Mouse (Mus musculus): Measurements from ENCODE around the gene Pnn. TPM values are rescaled to one million over a fixed set of nuclear protein-coding genes. Genes with fewer than 3 reads are reported as not detected.

The Pnn gene
- total RNA-seq, 2 experiments from 2014 or later = 14.9 to 18.2 TPM

DNA sequence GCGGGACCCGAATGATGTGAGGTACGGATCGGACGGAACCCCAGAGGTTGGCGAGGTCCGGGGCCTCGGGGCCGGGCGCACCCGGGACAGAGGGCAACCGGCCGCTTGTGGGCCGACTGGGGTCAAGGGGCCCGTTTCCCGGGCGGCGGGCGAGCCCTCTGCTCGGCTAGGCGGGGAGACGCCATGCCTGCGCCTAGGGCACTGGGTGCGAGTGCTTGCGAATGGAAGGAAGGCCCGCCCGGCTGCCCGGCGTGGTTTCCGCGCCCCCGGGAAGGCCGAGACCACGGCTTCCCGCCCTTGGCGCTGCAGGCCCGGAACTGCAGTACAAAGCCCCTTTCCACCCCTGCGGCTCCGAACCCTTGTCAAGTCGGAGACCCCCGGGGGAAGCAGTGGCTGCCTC is 411 bp downstream of the Pnn start:
- no peak for DNase-seq
- intact Hi-C loops (cut with DNase I; ENCODE audit: low total_unique reads) = loop anchor here (10.0 kb wide), 1 partner anchor 68 kb away; no protein-coding TSS in a partner anchor

DNA sequence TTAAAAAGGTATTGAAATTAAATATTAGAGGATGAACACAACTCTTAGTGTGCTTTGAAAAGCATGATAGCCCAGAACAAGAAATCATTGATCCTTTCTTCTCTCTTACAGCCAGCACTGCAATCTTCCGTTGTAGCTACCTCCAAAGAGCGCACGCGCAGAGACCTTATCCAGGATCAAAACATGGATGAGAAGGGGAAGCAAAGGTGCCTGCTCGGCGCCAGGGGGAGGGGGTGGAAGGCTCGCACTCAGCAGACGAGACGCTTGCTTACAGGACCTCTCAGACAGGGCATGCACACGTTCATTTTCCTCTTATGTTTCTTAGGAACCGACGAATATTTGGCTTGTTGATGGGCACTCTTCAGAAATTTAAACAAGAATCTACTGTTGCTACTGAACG is 2.1 kb downstream of the Pnn start:
- intact Hi-C loops (cut with DNase I; ENCODE audit: low total_unique reads) = loop anchor here (10.0 kb wide), 1 partner anchor 66 kb away; no protein-coding TSS in a partner anchor
- DNase-seq = no peak

DNA sequence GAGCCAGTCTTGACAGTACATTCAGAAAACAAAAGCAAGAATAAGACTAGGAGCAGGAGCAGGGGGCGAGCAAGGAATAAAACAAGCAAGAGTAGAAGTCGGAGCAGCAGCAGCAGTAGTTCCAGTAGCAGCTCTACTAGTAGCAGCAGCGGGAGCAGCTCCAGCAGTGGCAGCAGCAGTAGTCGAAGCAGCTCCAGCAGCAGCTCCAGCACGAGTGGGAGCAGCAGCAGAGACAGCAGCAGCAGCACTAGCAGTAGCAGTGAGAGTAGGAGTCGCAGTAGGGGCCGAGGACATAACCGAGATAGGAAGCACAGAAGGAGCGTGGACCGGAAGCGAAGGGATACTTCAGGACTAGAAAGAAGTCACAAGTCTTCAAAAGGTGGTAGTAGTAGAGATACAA is 5.6 kb downstream of the Pnn start:
- intact Hi-C loops (cut with DNase I; ENCODE audit: low total_unique reads) = no loop called here
- no peak for DNase-seq

DNA sequence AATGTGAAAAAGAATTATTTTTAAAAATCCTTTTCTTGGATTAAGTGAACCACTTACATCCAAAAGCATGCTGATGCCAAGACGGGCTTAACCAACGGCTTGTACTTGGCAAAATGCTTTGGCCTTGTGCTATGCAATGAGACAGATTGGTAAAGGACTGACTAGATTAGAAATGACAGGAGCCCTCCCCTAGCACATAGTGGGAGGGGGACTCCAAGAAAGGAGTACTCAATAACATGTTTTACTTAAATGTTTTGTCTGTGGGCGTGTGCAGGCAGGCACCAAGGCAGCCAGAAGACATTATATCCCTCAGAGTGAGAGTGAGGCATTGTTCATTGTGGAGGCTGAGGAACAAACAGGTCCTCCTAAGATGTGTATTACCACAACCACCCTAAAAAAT is 7.4 kb downstream of the Pnn start:
- intact Hi-C loops (cut with DNase I; ENCODE audit: low total_unique reads) = no loop called here
- DNase-seq = no peak

- intact Hi-C loops (cut with DNase I; ENCODE audit: low total_unique reads) = no loop called here
- no peak for DNase-seq
These were observed 10.3 kb downstream of the Pnn start for GRCm38 (mm10) chr12:59076996-59077395.

GRCm38 (mm10) chr12:59077883-59078282 is 11.2 kb downstream of the Pnn start:
- DNase-seq = no peak
- intact Hi-C loops (cut with DNase I; ENCODE audit: low total_unique reads) = no loop called here

DNA sequence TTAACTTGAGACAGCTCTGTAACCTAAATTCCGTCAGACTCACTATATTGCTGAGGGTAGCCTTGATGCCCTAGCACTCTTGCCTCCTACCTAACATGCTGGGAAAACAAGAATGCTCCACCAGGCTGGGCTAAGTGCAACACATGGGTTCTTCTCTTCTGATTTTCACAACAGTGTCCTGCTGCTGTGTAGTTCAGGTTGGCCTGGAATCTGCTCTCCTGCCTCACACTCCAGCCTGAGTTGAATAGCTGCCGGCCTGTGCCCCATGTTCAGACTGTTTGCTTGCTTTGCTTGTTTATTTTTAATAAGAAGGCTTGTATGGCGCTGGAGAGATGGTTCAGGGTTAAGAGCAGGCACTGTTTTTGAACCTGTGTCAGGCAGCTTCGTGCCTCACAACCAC is 13.8 kb downstream of the Pnn start:
- intact Hi-C loops (cut with DNase I; ENCODE audit: low total_unique reads) = no loop called here
- DNase-seq = no peak

GRCm38 (mm10) chr12:59084446-59084845 is 17.8 kb downstream of the Pnn start:
- no peak for DNase-seq
- intact Hi-C loops (cut with DNase I; ENCODE audit: low total_unique reads) = no loop called here

DNA sequence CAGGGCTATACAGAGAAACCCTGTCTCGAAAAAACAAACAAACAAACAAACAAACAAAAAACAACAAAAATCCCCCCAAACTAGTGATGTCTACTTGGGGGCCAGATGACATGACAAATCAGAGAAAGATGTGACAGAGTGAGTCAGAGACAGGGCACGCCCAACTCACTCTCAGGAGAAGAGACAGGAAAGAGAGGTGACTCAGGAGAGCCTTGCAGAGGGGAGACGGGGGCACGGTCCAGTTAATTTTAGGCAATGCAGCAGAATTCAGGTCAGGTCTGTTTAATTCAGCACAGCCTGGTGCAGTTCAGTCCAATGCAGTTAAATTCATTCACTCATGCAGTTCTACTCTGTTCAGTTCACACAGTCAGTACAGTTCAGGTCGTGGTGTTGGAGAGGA is 19.5 kb downstream of the Pnn start:
- intact Hi-C loops (cut with DNase I; ENCODE audit: low total_unique reads) = no loop called here
- DNase-seq = no peak

- intact Hi-C loops (cut with DNase I; ENCODE audit: low total_unique reads) = no loop called here
- DNase-seq = no peak
These were observed 26.9 kb downstream of the Pnn start for GRCm38 (mm10) chr12:59093543-59093942.

DNA sequence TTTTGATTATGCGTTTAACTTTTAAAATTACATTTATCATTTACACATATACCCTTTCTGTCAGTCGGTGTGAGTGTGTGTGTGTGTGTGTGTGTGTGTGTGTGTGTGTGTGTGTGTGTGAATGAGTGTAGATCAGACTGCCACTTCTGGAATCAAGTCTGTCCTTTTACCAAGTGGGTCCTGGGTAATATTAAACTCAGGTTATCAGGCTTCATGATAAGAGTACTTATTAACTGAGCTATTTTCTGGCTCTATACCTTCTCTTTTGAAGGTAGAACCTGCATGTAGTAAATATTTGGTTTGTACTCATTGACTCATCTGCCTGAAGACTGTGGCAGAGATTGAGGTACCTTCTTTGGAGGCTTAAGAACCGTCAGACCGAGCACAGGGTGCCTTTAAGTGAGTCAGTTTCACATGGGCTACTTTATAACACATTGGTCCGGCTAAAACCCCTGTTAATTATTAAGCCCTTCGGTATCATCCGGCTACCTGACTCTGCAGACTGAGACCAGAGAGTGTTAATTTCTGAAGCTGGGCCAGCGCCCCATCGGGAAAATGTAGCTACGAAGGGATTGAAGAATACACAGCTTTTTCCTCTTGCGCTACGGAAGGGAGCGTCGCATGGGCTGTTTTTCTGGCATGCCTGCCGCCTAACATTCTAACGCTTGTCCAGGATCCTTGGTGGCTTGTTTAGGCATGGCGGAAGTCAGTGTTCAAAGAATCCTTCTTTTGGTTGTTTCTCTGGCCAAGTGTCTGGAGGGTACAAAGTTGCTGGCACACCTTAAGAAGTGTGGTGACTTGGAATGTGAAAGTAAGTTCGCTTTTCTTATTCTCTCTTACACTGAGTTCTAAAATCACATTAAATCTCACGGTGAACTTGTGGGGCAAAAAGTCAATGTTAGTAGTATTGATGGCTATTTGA is 28.7 kb downstream of the Pnn start, which contains the start of gene Mia2:
Mia2 (plus strand) TSS at position 696 of the 922 bp plus-strand sequence.
- intact Hi-C loops (cut with DNase I; ENCODE audit: low total_unique reads) = no loop called here
- no peak for DNase-seq

DNA sequence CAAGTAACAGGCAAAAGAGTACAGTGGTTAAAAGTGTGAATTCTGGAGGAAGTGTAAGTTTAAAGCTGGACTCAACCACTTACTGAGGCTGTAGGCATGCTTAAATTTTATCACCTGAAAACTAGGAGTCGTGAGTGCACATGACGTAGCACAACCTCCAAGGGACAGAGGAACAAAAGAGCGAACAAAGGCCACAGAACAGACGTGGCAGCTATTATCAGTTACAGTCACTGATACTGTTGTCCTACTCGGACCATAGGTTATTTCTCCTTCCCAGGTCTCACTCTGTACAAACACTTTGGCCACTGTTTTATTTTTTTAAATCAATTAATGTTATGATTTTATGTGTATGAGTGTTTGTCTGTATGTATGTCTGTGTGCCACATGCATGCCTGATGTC is 38.1 kb downstream of the Pnn start:
- intact Hi-C loops (cut with DNase I; ENCODE audit: low total_unique reads) = no loop called here
- no peak for DNase-seq

- no peak for DNase-seq
- intact Hi-C loops (cut with DNase I; ENCODE audit: low total_unique reads) = no loop called here
These were observed 39.2 kb downstream of the Pnn start for GRCm38 (mm10) chr12:59105914-59106313.

- intact Hi-C loops (cut with DNase I; ENCODE audit: low total_unique reads) = no loop called here
- DNase-seq = no peak
These were observed 39.8 kb downstream of the Pnn start for GRCm38 (mm10) chr12:59106491-59106890.

DNA sequence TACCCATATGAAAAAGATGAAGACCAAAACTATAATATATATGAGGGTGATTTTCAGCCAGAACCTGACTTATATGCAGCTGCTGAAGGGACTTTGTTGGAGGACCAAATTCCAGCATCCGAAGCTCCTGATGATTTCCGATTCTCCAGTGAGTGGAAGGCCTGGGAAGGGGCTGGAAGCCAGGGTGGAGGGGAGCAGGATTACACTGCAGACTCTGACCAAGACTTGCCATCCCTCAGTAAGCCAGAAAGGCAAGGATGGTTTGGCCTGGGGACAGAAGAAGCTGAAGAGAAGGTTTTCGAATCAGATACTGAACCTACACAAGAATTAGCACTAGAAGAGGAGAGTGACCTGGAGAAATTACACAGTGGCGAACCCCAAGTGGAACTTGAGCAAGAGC is 41.2 kb downstream of the Pnn start:
- DNase-seq = no peak
- intact Hi-C loops (cut with DNase I; ENCODE audit: low total_unique reads) = no loop called here

GRCm38 (mm10) chr12:59117184-59117583 is 50.5 kb downstream of the Pnn start:
- no peak for DNase-seq

More at GRCm38 (mm10) chr12:59117184-59117583, 50.5 kb downstream of the Pnn start:
- intact Hi-C loops (cut with DNase I; ENCODE audit: low total_unique reads) = no loop called here

Other genes starting within 250 kb of the Pnn start
- gene Sec23a, start 54.9 kb upstream of the Pnn start, total RNA-seq (2021) = 10 to 100 TPM; 42.9 to 43.4 TPM
- 1 to 10 TPM; 4.6 to 5.1 TPM for gene Gemin2, start 53.5 kb upstream of the Pnn start, total RNA-seq (2021)
- gene Trappc6b, start 5.4 kb upstream of the Pnn start, total RNA-seq (2021) = 10 to 100 TPM; 29.9 to 33.7 TPM
- 10 to 100 TPM; 62.5 to 69.8 TPM for gene Mia2, start 28.9 kb downstream of the Pnn start, total RNA-seq (2021)
- 1 to 10 TPM; 4.3 to 5.2 TPM for gene Fbxo33, start 152.8 kb downstream of the Pnn start, total RNA-seq (2021)

All from gastrocnemius, postnatal 14 days (tissue).